Mouse (Mus musculus) mesoderm, embryonic 11.5 days (tissue): Measurements from ENCODE around the gene Efnb2.
A peak's percentile ranks its signal among the peaks of the same experiment; 100 is the strongest.

Experiments
- DNase-seq: peaks from one replicate; pipeline ENCODE4 v3.0.0-alpha.2; 2012; ENCODE audit warnings: low read depth, low spot score

Efnb2 gene

GRCm38 (mm10) chr8:8655346-8656340 lies 5.4 kb downstream of the Efnb2 start:
- DNase-seq = peak; percentile 48

- DNase-seq = peak; percentile 71
Measured at GRCm38 (mm10) chr8:8653906-8654489, 7.0 kb downstream of the Efnb2 start.

- DNase-seq = no peak
Measured at GRCm38 (mm10) chr8:8653343-8653742, 7.7 kb downstream of the Efnb2 start.

DNA sequence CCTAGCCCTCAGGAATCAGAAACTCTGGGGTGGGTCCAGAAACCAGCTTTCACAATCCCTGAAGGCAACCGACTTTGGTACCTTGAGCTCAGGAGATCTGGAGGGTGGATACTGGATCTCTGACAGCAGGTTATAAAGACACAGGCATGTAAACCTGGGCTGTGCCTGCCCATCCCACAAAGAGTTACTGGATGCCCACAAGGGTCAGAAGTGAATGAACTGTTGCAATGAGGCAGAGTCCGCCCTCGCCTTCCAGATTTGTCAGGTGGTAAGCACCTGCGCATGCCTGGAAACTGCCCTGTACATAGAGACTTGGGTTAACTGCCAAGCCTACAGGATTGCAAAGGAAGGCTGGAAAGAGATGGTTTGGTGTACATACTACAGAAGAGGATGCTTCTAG lies 8.7 kb downstream of the Efnb2 start:
- DNase-seq = no peak

- DNase-seq = no peak
Measured at GRCm38 (mm10) chr8:8649944-8650343, 11.1 kb downstream of the Efnb2 start.

- no peak for DNase-seq
Measured at GRCm38 (mm10) chr8:8649536-8649935, 11.5 kb downstream of the Efnb2 start.

- DNase-seq = no peak
Measured at GRCm38 (mm10) chr8:8648686-8649085, 12.4 kb downstream of the Efnb2 start.

DNA sequence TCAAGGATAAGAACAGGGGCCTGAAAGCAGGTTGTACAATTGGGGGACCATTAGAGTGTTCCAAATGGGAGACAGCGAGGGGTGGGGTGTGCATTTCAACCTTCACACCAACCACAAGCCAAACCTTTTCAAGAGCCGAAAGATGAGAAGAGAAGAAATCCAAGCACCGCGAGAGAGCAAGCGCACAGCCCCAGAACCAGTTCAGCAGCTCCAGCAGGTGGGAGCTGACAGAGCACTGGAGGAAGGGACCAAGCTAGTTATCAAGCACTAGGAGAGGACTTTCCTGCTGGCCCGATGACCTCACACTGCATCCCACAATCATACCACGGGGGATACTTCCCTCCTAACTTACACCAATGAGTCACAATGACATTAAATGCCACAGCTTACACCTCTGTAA lies 13.2 kb downstream of the Efnb2 start:
- DNase-seq = no peak

DNA sequence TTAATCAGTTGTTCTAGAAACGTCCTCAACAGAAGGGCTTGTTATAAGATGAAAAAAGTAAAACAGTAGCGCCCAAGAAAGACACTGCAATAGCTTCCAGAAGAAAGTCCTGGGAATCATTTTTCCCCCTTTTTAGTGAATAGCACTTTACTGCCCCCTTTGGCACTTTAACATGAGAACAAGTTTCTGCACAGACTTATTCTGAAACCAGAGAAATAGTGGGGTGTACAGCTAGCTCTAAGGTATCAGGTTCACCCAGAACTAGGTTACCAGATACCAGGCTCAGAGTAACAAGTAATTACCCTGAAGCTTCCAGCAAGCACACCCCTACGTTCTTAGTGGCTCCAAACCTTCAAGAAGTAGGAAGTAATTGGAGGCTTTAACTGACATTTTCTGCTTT lies 13.7 kb downstream of the Efnb2 start:
- DNase-seq = no peak

- DNase-seq = no peak
Measured at GRCm38 (mm10) chr8:8644160-8644915, 16.7 kb downstream of the Efnb2 start.

- DNase-seq = no peak
Measured at GRCm38 (mm10) chr8:8640264-8640588, 20.8 kb downstream of the Efnb2 start.

GRCm38 (mm10) chr8:8639569-8640263 lies 21.3 kb downstream of the Efnb2 start:
- DNase-seq = no peak

DNA sequence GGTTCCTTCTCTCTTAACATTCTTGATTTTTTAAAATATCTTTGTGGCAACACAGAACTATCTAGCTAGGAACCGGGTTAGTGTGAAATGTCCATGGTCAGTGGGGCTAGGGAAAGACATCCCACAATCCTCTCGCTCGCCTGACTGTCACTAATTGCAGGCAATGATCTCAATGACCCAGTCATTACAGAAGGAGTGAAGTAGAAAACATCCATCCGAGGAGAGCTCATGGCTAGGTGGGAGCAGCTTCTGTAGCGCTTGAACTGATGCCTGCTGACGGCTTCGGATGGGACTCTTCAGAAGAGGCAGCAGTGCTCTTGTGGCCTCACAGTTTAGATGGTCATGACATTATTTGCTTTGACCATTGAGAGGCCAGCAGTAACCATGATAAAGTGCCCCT lies 29.6 kb downstream of the Efnb2 start:
- DNase-seq = no peak

- no peak for DNase-seq
Measured at GRCm38 (mm10) chr8:8624017-8624416, 37.0 kb downstream of the Efnb2 start.

DNA sequence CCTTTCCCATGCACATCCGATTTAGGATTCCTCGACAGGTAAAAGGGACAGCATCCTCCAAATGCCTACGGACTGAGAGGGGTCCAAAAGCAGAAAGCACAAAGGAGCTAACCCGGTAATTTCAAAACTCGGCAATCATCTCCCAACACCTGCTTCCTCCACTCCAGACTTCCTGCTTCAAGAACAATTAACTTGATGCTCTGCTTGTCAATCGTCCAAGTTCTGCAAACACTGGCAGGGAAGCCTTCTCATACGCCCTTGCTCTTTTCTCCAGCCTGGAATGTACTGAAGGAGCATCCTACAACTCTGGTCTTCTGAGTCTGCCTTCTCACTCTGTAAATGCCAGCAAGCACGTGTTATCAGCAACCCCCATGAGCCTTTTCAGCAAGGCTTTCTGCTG lies 37.6 kb downstream of the Efnb2 start:
- no peak for DNase-seq

DNA sequence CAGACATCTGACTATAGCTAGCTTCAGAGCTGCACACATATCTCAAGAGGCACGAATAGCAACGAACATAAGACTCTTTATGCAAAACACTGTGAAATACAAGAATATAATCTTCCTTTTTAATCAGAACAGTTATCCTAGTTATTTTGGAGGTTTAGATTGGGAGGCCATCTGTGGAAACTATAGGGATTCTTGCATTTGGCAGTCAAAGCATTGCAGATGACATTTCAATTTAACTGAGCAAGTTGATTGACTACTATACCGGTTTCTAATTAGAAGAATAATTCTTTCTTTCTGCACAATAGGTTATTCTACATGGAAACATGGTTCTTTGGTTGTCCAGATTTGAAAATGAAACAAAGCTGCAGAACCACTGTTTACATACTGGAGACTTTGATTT lies 38.6 kb downstream of the Efnb2 start:
- no peak for DNase-seq

- no peak for DNase-seq
Measured at GRCm38 (mm10) chr8:8622031-8622430, 39.0 kb downstream of the Efnb2 start.

GRCm38 (mm10) chr8:8621236-8621917 lies 39.7 kb downstream of the Efnb2 start:
- DNase-seq = no peak

DNA sequence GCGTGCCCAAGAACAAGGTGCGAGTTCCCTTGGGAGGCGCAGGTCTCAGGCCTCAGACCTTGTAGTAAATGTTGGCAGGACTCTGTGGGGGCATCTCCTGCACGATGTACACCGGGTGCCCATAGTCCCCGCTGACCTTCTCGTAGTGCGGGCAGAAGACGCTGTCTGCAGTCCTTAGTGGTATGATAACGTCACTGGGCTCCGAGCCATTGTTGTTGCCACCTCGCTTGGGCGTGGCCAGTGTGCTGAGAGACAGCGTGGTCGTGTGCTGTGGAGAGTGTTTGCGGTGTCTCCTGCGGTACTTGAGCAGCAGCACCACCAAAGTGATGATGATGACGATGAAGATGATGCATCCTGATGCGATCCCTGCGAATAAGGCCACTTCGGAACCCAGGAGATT lies 40.5 kb downstream of the Efnb2 start:
- no peak for DNase-seq

DNA sequence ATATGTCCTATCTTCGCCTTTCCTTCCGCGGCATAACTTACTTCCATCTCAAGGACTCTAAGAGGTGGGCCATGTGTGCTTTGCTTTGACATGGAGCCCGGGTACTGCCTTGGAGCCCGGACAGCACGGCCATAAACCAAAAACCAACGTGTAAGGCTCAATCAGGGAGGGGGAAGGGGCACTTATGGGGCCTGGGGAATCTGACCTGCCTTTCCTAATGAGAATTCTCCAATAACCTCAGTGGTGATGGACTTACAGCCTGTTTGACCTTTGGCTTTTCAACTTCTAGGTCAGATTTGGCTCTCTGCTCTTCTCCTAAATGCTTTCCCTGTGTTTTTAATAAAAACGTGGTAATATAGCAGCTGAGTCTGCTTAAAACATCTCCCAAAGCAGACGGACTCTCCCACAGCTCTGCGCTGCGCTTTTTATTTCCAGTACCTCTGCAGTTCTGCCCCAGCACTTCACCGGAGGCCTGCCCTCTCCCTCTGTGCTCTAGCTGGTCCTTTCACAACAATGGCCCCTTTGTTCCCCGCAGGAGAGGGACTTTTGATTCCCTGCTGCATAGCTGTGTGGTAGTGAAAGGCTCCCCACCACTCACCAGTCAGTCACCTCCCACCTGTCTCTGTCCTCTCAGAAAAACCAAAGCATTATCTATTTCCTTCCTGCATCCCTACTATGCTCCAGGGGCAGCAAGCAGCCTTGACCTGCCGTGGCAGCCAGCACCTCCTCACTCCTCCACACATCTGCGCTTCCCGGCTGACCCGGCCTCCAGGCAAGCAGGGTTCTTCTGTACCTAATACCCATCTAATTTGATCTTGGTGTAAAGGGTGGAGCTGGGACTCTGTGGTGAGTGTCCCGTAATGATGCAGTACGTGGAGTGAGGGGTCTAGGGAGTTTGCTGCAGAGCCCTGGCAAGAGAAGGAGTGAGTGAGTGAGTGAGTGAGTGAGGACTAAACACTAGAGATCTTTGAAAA lies 41.5 kb downstream of the Efnb2 start:
- peak; percentile 85 for DNase-seq
